Mouse (Mus musculus) ovary, adult 18-20 months (tissue): ENCODE measurements around the gene Exoc3l.

Source experiments
- DNase-seq: peaks from one replicate; pipeline ENCODE4 v3.0.0; 2022; ENCODE audit warnings: low spot score, mixed read lengths

Gene Exoc3l

GRCm38 (mm10) chr8:105295895-105296573 lies at the start of gene Exoc3l:
TSS of gene Exoc3l (minus strand) at chr8:105296101.
- peak; percentile 77 for DNase-seq

- no peak for DNase-seq
Measured at GRCm38 (mm10) chr8:105345061-105345975, 49.4 kb upstream of the Exoc3l start.

- no peak for DNase-seq
Measured at GRCm38 (mm10) chr8:105343791-105344574, 48.1 kb upstream of the Exoc3l start.

GRCm38 (mm10) chr8:105342768-105343167 lies 46.9 kb upstream of the Exoc3l start:
- no peak for DNase-seq

- no peak for DNase-seq
Measured at GRCm38 (mm10) chr8:105341399-105341798, 45.5 kb upstream of the Exoc3l start.

- no peak for DNase-seq
Measured at GRCm38 (mm10) chr8:105339886-105340635, 44.2 kb upstream of the Exoc3l start.

GRCm38 (mm10) chr8:105338992-105339391 lies 43.1 kb upstream of the Exoc3l start:
- DNase-seq = no peak

GRCm38 (mm10) chr8:105336373-105337130 lies 40.7 kb upstream of the Exoc3l start:
- no peak for DNase-seq

GRCm38 (mm10) chr8:105332523-105332922 lies 36.6 kb upstream of the Exoc3l start:
- no peak for DNase-seq

- no peak for DNase-seq
Measured at GRCm38 (mm10) chr8:105331931-105332330, 36.0 kb upstream of the Exoc3l start.

GRCm38 (mm10) chr8:105331469-105331868 lies 35.6 kb upstream of the Exoc3l start:
- no peak for DNase-seq

- DNase-seq = no peak
Measured at GRCm38 (mm10) chr8:105330325-105330724, 34.4 kb upstream of the Exoc3l start.

- no peak for DNase-seq
Measured at GRCm38 (mm10) chr8:105326968-105327367, 31.1 kb upstream of the Exoc3l start.

- DNase-seq = peak; percentile 93
Measured at GRCm38 (mm10) chr8:105326141-105326672, 30.3 kb upstream of the Exoc3l start, which contains the start of the genes Lrrc29 and Tmem208. TSS of gene Lrrc29 (minus strand) at chr8:105326278. TSS of gene Tmem208 (plus strand) at chr8:105326354.

GRCm38 (mm10) chr8:105325641-105326093 lies 29.8 kb upstream of the Exoc3l start:
- no peak for DNase-seq

- no peak for DNase-seq
Measured at GRCm38 (mm10) chr8:105323183-105323582, 27.3 kb upstream of the Exoc3l start.

- no peak for DNase-seq
Measured at GRCm38 (mm10) chr8:105318662-105319190, 22.8 kb upstream of the Exoc3l start.

- DNase-seq = no peak
Measured at GRCm38 (mm10) chr8:105317941-105318340, 22.0 kb upstream of the Exoc3l start.

GRCm38 (mm10) chr8:105315073-105315769 lies 19.3 kb upstream of the Exoc3l start:
- no peak for DNase-seq
